Mouse (Mus musculus) cerebellum, adult 11-12 months (tissue): ENCODE results near the gene Ppm1l.

Experiments used
- DNase-seq: peaks from one replicate; pipeline ENCODE4 v3.0.0; 2022

Gene Ppm1l

GRCm38 (mm10) chr3:69446989-69447388 lies 130.3 kb downstream of the Ppm1l start:
- DNase-seq, result no peak

GRCm38 (mm10) chr3:69449041-69449440 lies 132.4 kb downstream of the Ppm1l start:
- DNase-seq, result no peak

GRCm38 (mm10) chr3:69454330-69454729 lies 137.7 kb downstream of the Ppm1l start:
- DNase-seq, result no peak

DNA sequence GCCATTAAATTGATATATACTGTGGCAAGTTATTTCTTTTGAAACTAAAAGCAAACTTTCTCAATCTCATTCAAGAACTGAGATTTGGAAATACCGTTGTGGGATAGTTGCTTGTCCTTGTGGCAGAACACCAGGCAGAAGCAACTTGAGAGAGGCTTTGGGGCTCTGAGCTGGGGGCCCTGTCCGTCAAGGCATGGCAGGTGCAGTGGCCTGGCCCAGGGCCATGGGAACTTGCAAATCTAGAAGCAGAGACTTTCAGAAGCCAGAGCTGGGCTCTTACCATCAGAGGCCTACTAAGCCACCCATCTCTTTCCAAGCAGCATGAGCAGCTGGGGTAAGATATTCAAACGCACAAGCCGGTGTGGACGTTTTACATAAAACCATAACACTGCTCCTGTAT lies 139.4 kb downstream of the Ppm1l start:
- no peak for DNase-seq

- DNase-seq, result no peak
Measured at GRCm38 (mm10) chr3:69458756-69459155, 142.1 kb downstream of the Ppm1l start.

DNA sequence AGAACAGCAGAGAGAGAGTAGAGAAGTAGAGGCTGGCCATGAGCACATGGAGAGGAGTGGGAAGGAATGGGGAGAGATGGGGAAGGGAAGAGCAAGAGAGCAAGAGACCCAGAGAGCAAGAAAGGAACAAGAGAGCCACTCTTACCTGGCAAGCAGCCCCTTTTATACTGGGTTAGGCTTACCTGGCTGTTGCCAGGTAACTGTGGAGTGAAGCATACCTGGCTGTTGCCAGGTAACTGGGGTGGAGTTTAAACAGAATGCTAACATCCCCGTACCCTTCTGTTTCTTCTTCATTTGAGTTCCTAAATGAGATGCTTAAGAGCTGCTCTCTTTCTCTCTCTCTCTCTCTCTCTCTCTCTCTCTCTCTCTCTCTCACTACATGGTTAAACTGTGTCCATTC lies 145.3 kb downstream of the Ppm1l start:
- no peak for DNase-seq

DNA sequence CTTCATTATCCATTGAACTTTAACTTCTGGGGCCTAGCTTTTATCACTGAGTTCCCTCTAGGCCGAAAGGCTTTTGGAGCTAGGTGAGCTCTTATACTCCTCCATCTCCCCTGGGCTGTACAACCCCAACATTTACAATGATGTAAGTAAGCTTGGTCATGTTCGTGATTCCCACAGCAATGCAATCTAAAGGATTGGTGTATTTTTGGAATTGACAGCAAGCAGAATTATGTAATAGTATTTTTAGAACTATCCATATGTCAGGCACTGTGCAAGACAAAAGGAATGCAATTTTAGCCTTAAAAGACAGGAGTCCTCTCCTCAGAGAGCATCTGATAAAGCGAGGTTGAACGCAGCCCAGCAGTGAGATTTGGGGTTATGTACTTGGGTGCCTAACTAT lies 149.1 kb downstream of the Ppm1l start:
- no peak for DNase-seq

GRCm38 (mm10) chr3:69468280-69469008 lies 151.8 kb downstream of the Ppm1l start:
- DNase-seq, result no peak

- no peak for DNase-seq
Measured at GRCm38 (mm10) chr3:69469463-69470141, 152.9 kb downstream of the Ppm1l start.

DNA sequence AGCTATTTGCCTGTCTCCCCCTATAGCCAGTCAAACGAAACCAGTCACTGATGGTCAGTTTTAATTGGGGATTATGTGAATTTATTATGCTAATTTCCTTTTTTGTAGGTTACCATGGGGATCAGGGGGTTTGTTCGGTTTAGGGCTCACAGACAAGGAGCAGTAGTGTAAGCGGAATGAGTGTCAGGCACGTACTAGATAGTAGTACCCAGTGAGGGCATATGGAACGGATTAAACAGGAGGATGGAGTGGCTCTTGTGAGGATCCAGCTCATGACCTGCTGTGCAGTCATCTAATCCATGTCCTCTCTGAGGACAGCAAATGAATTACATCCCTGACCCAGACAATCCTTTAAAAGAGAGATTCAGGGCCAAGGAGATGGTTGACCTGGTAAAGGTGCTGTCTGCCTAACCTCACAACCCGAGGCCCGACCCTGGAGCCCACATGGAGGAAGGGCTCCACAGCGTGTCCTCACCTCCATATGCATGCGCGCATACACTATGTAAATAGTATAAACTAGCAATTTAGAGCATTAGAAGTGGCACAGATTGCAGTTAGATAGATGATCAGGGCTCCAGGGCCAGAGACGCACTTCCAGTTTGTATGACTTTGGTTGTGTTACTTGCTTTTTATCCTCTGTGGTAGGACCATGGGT lies 153.6 kb downstream of the Ppm1l start:
- DNase-seq, result no peak

- no peak for DNase-seq
Measured at GRCm38 (mm10) chr3:69475850-69476450, 159.3 kb downstream of the Ppm1l start.

- no peak for DNase-seq
Measured at GRCm38 (mm10) chr3:69479937-69480336, 163.3 kb downstream of the Ppm1l start.

- peak; percentile 67 for DNase-seq
Measured at GRCm38 (mm10) chr3:69481835-69482234, 165.2 kb downstream of the Ppm1l start.

DNA sequence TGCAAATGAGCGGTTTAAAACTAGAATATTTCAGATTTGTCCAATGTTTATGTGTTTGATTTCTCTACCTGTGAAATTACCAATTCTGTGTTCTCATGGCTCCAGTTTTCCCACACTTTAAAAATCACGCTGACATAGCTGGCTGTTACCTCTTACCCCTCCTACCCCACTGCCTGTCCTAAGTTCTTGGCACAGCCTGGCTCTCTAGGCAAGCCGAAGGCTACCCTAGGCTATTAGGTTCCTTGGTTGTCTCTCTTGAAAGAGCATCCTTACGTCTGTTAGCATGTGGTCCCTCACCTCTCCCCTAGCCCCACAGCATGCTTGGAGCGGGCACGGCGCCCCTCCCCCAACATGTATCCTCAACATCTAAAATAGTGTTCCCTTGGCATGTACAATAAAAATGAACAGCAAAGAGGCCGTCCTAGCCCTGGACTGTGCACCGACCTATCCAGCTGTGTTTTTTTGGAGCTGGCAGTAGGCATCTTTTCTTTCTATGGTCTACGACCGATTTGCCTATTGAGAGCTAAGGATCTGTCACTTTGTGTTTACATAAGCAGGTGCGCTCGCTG lies 167.4 kb downstream of the Ppm1l start:
- no peak for DNase-seq

- peak; percentile 45 for DNase-seq
Measured at GRCm38 (mm10) chr3:69484582-69484981, 167.9 kb downstream of the Ppm1l start.

GRCm38 (mm10) chr3:69485347-69485746 lies 168.7 kb downstream of the Ppm1l start:
- DNase-seq, result no peak

- DNase-seq, result no peak
Measured at GRCm38 (mm10) chr3:69485756-69486155, 169.1 kb downstream of the Ppm1l start.

GRCm38 (mm10) chr3:69487471-69487870 lies 170.8 kb downstream of the Ppm1l start:
- no peak for DNase-seq

DNA sequence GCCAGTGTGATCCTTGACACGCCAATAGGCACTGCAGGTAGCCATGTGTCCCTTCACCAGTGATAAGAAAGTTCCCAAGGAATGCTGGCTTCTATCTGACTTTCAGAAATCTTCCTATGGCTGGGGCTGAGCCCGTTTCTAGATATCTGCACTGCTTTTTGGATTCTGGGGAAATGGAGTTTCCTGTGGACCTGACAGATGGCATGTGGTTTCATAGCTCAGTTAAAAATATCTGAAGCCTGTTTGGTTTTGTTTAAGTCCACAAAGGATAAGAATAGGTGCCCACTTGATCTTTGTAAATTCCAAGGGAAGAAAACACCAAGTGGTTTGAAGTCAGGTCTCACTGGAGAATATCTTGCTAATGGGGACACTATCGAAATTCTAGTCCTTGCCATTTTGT lies 173.0 kb downstream of the Ppm1l start:
- DNase-seq, result no peak

DNA sequence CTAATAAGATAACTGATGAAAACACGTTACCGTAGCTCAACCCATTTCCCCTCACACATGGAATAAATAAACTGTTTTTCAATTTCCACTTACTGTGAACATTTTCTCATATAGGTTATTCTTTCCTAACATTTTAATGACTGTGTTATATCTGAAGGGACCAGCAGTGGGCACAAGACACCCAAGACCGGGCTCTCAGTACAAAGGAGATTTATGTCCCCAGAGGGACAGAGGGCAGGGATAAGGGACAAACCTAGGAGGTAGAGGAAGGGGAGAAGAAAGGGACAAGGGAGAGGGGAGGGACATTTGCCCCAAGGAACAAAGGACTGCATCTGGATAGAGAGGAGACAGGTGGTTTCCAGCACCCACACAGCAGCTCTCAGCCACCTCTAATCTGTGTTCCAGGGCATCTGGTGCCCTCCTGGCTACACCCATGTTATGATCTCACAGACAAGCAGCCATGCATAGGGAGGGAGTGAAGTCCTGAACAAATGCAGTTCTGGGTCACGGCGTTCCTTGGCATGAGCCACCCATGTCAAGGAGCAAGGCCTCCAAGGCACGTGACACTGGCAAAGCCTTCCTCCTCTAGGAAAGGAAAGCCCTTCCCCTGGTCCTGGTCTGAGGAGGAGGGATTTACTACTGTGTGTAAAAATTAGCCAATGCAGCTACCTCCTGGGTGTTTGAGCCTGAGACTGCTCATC lies 174.5 kb downstream of the Ppm1l start:
- no peak for DNase-seq

DNA sequence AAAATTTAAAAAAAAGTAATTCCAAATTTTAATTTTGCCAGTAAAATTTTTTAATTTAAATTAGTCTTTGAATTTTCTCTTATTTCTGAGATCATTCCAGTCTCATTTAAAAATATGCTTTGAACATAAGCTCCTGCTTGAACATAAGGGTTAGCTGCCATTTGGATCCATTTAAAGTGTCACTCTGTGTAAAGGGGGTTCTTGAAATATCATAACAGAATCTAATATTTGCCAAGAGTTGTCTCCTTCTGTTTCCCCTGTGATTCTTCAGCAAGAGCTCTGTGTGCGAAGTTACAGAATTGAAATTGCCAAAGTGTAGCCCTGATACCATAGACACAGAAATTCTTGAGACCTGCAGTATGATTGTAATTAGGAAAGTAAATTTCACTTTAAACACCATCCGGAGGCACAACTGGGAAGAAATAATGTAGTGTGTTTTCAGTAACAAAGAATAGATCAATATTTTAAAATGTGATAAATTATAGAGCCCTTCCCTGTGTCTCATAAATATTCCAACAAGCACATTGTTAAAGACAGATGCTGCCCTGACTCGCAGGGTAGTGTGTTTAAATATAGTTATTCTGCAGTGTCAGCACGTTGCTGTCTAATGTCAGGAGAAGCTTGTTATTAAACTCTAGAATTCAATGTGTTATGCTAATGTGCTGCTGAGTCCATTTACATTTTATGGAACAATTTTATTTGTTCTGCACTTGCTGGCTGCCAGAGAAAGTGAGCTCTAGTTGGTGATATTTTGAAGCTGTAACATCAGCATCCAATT lies 177.8 kb downstream of the Ppm1l start:
- DNase-seq, result no peak

- no peak for DNase-seq
Measured at GRCm38 (mm10) chr3:69497178-69497577, 180.5 kb downstream of the Ppm1l start.
